Mouse (Mus musculus) megakaryocyte, embryonic 14.5 days (primary cell): ENCODE measurements around the gene Zranb1. TPM values are rescaled to one million over a fixed set of nuclear protein-coding genes. Genes with fewer than 3 reads are reported as not detected.

Source experiments
- H3K27me3 ChIP-seq: replicated peaks from 2 replicates; pipeline ENCODE3; 2012; ENCODE audit warnings: inconsistent platforms
- H3K36me3 ChIP-seq: replicated peaks from 2 replicates; pipeline ENCODE3; 2012; ENCODE audit warnings: low read length, inconsistent platforms, mixed read lengths
- H3K4me1 ChIP-seq: 2 replicates; pipeline ENCODE4 v1.6.1; 2012; ENCODE audit warnings: inconsistent platforms
- H3K4me3 ChIP-seq: replicated peaks from 2 replicates; pipeline ENCODE3; 2012; ENCODE audit warnings: moderate library complexity, mild to moderate bottlenecking, inconsistent platforms
- H3K9me3 ChIP-seq: 2 replicates; pipeline ENCODE4 v1.6.1; 2012; ENCODE audit warnings: inconsistent platforms
- FLI1 ChIP-seq: IDR thresholded peaks from 2 replicates; pipeline ENCODE4 v1.6.1; 2012; ENCODE audit warnings: low read length, inconsistent platforms, mixed read lengths
- GATA1 ChIP-seq: IDR thresholded peaks from 3 replicates; pipeline ENCODE4 v1.6.1; 2012; ENCODE audit warnings: mixed read lengths, low read length, inconsistent platforms, borderline replicate concordance
- polyA plus RNA-seq: library from polyadenylated mRNA; stranded (reverse); fragments of >175 nt; gene quantifications from 2 replicates; pipeline ENCODE4 v1.2.3, GENCODE M21; 2012; ENCODE audit warnings: low replicate concordance; ENCODE audit not compliant: insufficient read depth

The Zranb1 gene
- polyA plus RNA-seq, 1 experiment = 5.0 TPM

DNA sequence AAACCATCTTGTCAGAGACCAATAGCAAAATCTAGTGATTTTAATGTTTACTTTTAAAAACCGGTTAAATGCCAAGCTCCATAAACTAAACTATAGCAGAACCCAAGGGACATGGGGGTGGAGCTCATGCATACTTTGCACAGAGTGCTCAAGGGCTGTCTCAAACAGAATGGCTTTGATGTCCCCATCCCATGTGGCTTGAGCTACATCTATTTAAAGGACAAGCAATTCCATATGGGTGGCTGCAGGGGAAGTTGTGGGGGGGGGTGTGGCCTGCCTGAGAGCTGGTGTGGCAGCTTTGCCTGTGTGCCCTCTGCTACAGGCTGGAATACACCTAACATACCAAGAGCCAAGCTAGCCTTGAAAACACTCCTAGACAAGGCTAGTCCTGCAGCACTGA lies 93.8 kb downstream of the Zranb1 start:
- no peak for TF ChIP-seq FLI1
- TF ChIP-seq GATA1 = no peak
- Histone ChIP-seq H3K27me3 (no peaks in the 10 kb centered on the region), H3K9me3 (no peaks in the 10 kb centered on the region), H3K4me3 (peak overlapping the region; percentile 56), H3K36me3 (peaks cover 55% of the 10 kb centered on the region), H3K4me1 (peaks cover 65% of the 10 kb centered on the region)

DNA sequence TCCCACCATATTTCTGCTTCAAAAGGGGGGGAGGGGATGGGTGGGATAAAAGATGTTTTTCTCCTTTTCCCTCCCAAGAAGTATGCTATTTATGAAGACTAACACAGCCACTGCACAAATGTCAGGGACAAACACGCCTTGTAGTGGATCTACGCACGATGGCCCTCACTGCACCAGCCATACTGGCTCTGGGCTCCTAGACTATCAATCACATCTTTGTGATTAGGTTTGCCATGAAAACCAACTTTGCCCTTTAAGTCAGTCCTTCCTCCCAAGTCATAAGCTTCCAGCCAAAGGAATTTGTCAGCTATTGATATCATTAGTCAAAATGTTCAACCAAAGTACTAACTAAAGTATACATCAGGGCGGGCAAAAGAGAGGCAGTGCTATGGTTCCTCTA lies 97.0 kb downstream of the Zranb1 start:
- Histone ChIP-seq H3K4me1 (peaks cover 55% of the 10 kb centered on the region), H3K27me3 (no peaks in the 10 kb centered on the region), H3K36me3 (peaks cover 51% of the 10 kb centered on the region), H3K9me3 (no peaks in the 10 kb centered on the region), H3K4me3 (no peak overlapping the region)
- TF ChIP-seq GATA1 (no peak), FLI1 (no peak)

- Histone ChIP-seq H3K4me3 (no peak overlapping the region), H3K36me3 (peaks cover 44% of the 10 kb centered on the region), H3K4me1 (peaks cover 57% of the 10 kb centered on the region), H3K9me3 (no peaks in the 10 kb centered on the region), H3K27me3 (no peaks in the 10 kb centered on the region)
- TF ChIP-seq FLI1 (no peak), GATA1 (no peak)
These were observed 98.1 kb downstream of the Zranb1 start for GRCm38 (mm10) chr7:133029004-133029403.

DNA sequence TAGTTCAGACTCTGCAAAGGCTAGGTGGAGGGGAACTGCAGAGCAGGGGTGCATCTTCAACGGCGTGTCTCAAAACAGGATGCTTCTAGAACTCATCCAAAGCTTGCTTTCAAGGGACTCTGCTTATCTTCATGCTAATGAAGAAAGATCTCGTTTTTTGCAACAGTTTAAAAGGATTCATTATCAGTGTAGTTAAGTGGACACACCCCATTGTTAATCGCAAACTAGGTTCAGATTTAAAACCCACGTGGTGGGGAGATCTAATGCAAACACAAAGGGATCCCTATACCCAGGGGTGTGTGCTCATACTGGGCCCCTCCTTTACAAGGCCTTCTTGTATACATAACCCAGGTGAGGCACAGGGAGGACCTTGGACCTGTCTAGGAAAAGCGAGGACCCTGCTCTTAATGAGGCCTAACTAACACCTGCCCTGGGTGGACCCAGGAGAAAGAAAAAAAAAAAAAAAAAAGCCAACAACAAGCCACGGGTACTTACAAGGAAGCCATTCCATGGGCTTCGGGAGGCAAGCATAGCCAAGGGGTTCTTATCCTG lies 98.6 kb downstream of the Zranb1 start:
- Histone ChIP-seq H3K4me3 (no peak overlapping the region), H3K4me1 (peaks cover 57% of the 10 kb centered on the region), H3K36me3 (peaks cover 44% of the 10 kb centered on the region), H3K27me3 (no peaks in the 10 kb centered on the region), H3K9me3 (no peaks in the 10 kb centered on the region)
- no peak for TF ChIP-seq FLI1

GRCm38 (mm10) chr7:133032589-133033203 lies 101.8 kb downstream of the Zranb1 start:
- peaks cover 50% of the 10 kb centered on the region for H3K4me1 ChIP-seq
- no peaks in the 10 kb centered on the region for H3K27me3 ChIP-seq
- H3K9me3 ChIP-seq = no peaks in the 10 kb centered on the region
- TF ChIP-seq GATA1 = no peak
- no peak for TF ChIP-seq FLI1
- H3K4me3 ChIP-seq = no peak overlapping the region
- H3K36me3 ChIP-seq = peaks cover 56% of the 10 kb centered on the region

DNA sequence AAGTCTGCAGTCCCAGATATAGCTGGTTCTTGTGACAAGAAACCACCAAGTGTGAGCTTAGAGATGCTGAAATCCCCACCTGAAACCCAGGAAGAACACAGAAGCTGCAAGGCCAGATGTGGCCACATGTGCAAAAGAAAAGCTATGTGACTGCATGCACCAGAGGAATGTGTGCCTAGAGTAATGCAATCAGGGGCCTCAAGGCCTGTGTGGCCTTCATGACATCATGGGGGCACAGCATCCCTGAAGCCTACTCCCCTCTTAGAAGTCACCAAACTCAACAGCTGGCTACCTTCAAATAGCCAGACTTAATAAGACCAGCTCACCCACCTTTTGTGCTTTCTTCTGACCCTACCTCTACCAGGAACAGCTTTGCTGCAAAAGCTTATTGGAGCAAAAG lies 105.0 kb downstream of the Zranb1 start:
- TF ChIP-seq GATA1 = no peak
- no peak for TF ChIP-seq FLI1
- no peaks in the 10 kb centered on the region for H3K27me3 ChIP-seq
- no peak overlapping the region for H3K4me3 ChIP-seq
- peaks cover 40% of the 10 kb centered on the region for H3K36me3 ChIP-seq
- peaks cover 73% of the 10 kb centered on the region for H3K4me1 ChIP-seq
- no peaks in the 10 kb centered on the region for H3K9me3 ChIP-seq

Other genes starting within 250 kb of the Zranb1 start
- 22.1 and 77.4 TPM in 2 replicates for gene Fam53b, start 117.3 kb upstream of the Zranb1 start, polyA plus RNA-seq
- gene Eef1akmt2, start 78.5 kb upstream of the Zranb1 start, polyA plus RNA-seq = 4.8 and 8.7 TPM in 2 replicates
- 1.8 TPM in 1 of 2 replicates, not detected in the other for gene Abraxas2, start 71.9 kb upstream of the Zranb1 start, polyA plus RNA-seq
- 0.45 TPM in 1 of 2 replicates, not detected in the other for gene Fgfr2, start 192.2 kb downstream of the Zranb1 start, polyA plus RNA-seq
- gene Ctbp2, start 193.2 kb downstream of the Zranb1 start, polyA plus RNA-seq = 82.6 and 131 TPM in 2 replicates